Comparison of ENCODE assay signal across 34 mouse cellular contexts in genomic region chr3:57595506-57595905, GRCm38 (mm10). TPM values are rescaled to one million over a fixed set of nuclear protein-coding genes. Genes with fewer than 3 reads are reported as not detected.
"Had no signal": no experiment of that assay in that cellular context is flagged by ENCODE, and none has a peak within 500 bp of the region (broad histone marks: within the 10 kb centered on the region; RNA-seq: fewer than 3 reads in every experiment).

No protein-coding gene starts in this region.

- H3K27ac ChIP-seq: limb, embryonic 10.5 days; limb, embryonic 12.5 days; limb, embryonic 13.5 days; limb, embryonic 15.5 days; liver, embryonic 12.5 days; liver, embryonic 13.5 days; liver, embryonic 14.5 days; liver, embryonic 15.5 days; lung, embryonic 15.5 days; macrophage; midbrain, embryonic 10.5 days; midbrain, embryonic 12.5 days; midbrain, embryonic 13.5 days; midbrain, embryonic 15.5 days; neural tube, embryonic 12.5 days had no signal

- DNase-seq: left cerebral cortex, postnatal 4 days; liver; liver, embryonic 13.5 days; lung, adult 18-20 months; lung, adult 2 months; lung, embryonic 14.5 days; lung, postnatal 10 days; lung, postnatal 14 days; lung, postnatal 36 days; lung, postnatal 4 days; midbrain, embryonic 14.5 days had no signal

- H3K9ac ChIP-seq: limb, embryonic 12.5 days; limb, embryonic 13.5 days; limb, embryonic 15.5 days; liver, embryonic 12.5 days; liver, embryonic 13.5 days; liver, embryonic 14.5 days; liver, embryonic 15.5 days; lung, embryonic 14.5 days; lung, embryonic 15.5 days; midbrain, embryonic 12.5 days; midbrain, embryonic 13.5 days; midbrain, embryonic 15.5 days; neural tube, embryonic 12.5 days had no signal

- H3K36me3 ChIP-seq: limb, embryonic 10.5 days; limb, embryonic 12.5 days; limb, embryonic 13.5 days; limb, embryonic 15.5 days; liver, embryonic 12.5 days; liver, embryonic 13.5 days; liver, embryonic 15.5 days; lung, embryonic 15.5 days; midbrain, embryonic 10.5 days; midbrain, embryonic 12.5 days; midbrain, embryonic 13.5 days; midbrain, embryonic 15.5 days; neural tube, embryonic 12.5 days had no signal

- H3K4me1 ChIP-seq: limb, embryonic 10.5 days; limb, embryonic 12.5 days; limb, embryonic 13.5 days; limb, embryonic 15.5 days; liver, embryonic 12.5 days; liver, embryonic 13.5 days; liver, embryonic 15.5 days; lung, embryonic 15.5 days; megakaryocyte, embryonic 14.5 days; midbrain, embryonic 10.5 days; midbrain, embryonic 12.5 days; midbrain, embryonic 13.5 days; midbrain, embryonic 15.5 days; neural tube, embryonic 12.5 days had no signal

- H3K9me3 ChIP-seq: limb, embryonic 10.5 days; limb, embryonic 12.5 days; limb, embryonic 13.5 days; limb, embryonic 15.5 days; liver, embryonic 12.5 days; liver, embryonic 13.5 days; liver, embryonic 15.5 days; lung, embryonic 15.5 days; midbrain, embryonic 10.5 days; midbrain, embryonic 12.5 days; midbrain, embryonic 13.5 days; midbrain, embryonic 15.5 days; neural tube, embryonic 12.5 days had no signal

- H3K27me3 ChIP-seq: limb, embryonic 12.5 days; limb, embryonic 13.5 days; limb, embryonic 15.5 days; liver, embryonic 12.5 days; liver, embryonic 13.5 days; liver, embryonic 15.5 days; lung, embryonic 15.5 days; megakaryocyte, embryonic 14.5 days; midbrain, embryonic 12.5 days; midbrain, embryonic 13.5 days; midbrain, embryonic 15.5 days; neural tube, embryonic 12.5 days had no signal

- H3K4me2 ChIP-seq: limb, embryonic 12.5 days; limb, embryonic 13.5 days; limb, embryonic 15.5 days; liver, embryonic 11.5 days; liver, embryonic 12.5 days; liver, embryonic 13.5 days; liver, embryonic 15.5 days; lung, embryonic 14.5 days; lung, embryonic 15.5 days; midbrain, embryonic 11.5 days; midbrain, embryonic 12.5 days; midbrain, embryonic 13.5 days; midbrain, embryonic 15.5 days; neural tube, embryonic 12.5 days had no signal

- H3K4me3 ChIP-seq: limb, embryonic 10.5 days; limb, embryonic 12.5 days; limb, embryonic 13.5 days; limb, embryonic 15.5 days; liver, embryonic 12.5 days; liver, embryonic 13.5 days; liver, embryonic 15.5 days; lung, embryonic 15.5 days; megakaryocyte, embryonic 14.5 days; midbrain, embryonic 10.5 days; midbrain, embryonic 12.5 days; midbrain, embryonic 13.5 days; midbrain, embryonic 15.5 days; myocyte; neural tube, embryonic 12.5 days had no signal

- ATAC-seq: liver, embryonic 12.5 days; lung, postnatal 0 days; midbrain, embryonic 13.5 days; midbrain, embryonic 15.5 days; midbrain, embryonic 16.5 days had no signal

RNA-seq across cellular contexts. Expression of gene Wwtr1, which starts 19.8 kb away (rescaled TPM):
- total RNA-seq: megakaryocyte progenitor cell, adult 5-6 weeks; megakaryocyte-erythroid progenitor cell, adult 5-6 weeks; monocyte, adult 5-6 weeks had no signal
- polyA plus RNA-seq: macrophage had no signal
